Mouse (Mus musculus): ENCODE data around the gene Eva1b. TPM values are rescaled to one million over a fixed set of nuclear protein-coding genes. Genes with fewer than 3 reads are reported as not detected.

Gene Eva1b
- total and polyA plus RNA-seq, 3 experiments, result 9.5 to 19.7 (median 11.9) TPM

DNA sequence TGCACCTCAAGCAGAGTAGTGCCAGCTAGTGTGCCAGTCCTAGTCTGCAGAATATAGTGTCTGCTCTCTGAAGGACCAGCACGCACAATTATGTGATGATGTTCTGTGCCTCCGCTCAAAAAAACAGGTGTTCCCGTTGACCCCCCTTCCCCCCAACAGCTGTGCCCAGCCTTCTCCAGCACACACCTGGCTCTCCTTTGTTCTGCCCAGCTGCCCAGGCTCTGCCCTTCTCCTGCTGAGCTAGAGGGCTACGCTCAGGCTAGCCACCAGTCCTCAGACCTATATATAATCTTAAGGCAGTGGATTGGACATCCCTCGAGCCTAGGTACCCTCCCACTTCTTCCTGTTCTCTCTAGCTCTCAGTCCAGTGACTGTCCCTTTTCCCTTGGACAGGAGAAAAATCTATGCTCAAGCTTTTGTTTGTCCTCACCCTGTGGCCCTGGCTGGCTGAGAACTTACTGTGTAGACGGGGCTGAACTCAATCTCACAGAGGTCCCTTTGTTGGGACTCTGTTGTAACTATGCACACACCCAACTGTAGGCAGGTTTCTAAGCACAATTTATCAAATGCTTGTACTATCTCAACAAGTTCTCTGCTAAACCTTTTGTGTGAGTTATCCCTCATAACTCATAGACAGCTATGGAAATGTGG lies 31.5 kb upstream of the Eva1b start:
- H3K27me3 ChIP-seq (ENCODE audit: control insufficient read depth, insufficient read depth, low read length), result no peaks in the 10 kb centered on the region
- H3K9ac ChIP-seq (ENCODE audit: low read depth, low read length), result no peak overlapping the region
- H3K4me1 ChIP-seq (ENCODE audit: control insufficient read depth, insufficient read depth, low read length), result peaks cover 17% of the 10 kb centered on the region
- DNase-seq, result no peak
- no peak overlapping the region for H3K27ac ChIP-seq
- peaks cover 12% of the 10 kb centered on the region for H3K79me2 ChIP-seq (replicated peaks; ENCODE audit: control insufficient read depth, insufficient read depth, low read length)
- no peaks in the 10 kb centered on the region; the same call in 1 of the 2 replicates for H3K36me3 ChIP-seq (ENCODE audit: control insufficient read depth, insufficient read depth, low read length)
- no peak overlapping the region for H3K4me3 ChIP-seq
- intact Hi-C loops (cut with DNase I), result no loop called here
- WGBS, result 56% methylated on average over 6 of the region's 6 CpGs
- TF ChIP-seq CTCF (IDR thresholded peaks at IDR 0.05) (no peak), POLR2A (IDR thresholded peaks at IDR 0.05; ENCODE audit: insufficient read depth, low read depth, low read length) (no peak), EP300 (IDR thresholded peaks at IDR 0.05; ENCODE audit: insufficient read depth, low read depth, low read length) (no peak)

DNA sequence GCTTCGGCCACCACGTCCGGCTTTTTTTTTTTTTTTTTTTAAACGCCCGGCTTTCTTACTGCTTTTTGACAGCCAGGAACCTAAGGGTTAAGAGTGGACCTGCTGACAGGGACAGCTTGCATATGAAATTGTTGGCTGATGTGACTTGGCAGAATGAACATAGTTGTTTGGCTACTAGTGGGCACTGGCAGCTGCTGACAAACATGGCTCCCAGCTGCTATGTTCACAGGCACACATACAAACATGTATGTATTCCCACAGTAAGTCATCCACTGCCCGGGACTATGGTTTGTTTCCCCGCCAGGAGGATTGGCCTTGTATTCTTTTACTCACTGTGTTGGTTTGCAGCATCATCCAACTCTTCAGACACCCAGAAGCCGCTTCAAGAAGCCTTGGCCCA lies 30.4 kb upstream of the Eva1b start:
- intact Hi-C loops (cut with DNase I), result no loop called here
- H3K4me3 ChIP-seq, result no peak overlapping the region
- 72% methylated on average over 8 of the region's 8 CpGs for WGBS
- no peak for DNase-seq
- H3K27ac ChIP-seq, result no peak overlapping the region
- TF ChIP-seq POLR2A (IDR thresholded peaks at IDR 0.05; ENCODE audit: insufficient read depth, low read depth, low read length) (no peak), CTCF (IDR thresholded peaks at IDR 0.05) (no peak), EP300 (IDR thresholded peaks at IDR 0.05; ENCODE audit: insufficient read depth, low read depth, low read length) (no peak)
- no peak overlapping the region for H3K9ac ChIP-seq (ENCODE audit: low read depth, low read length)
- H3K4me1 ChIP-seq (ENCODE audit: control insufficient read depth, insufficient read depth, low read length), result peaks cover 13% of the 10 kb centered on the region
- H3K36me3 ChIP-seq (ENCODE audit: control insufficient read depth, insufficient read depth, low read length), result no peaks in the 10 kb centered on the region
- H3K27me3 ChIP-seq (ENCODE audit: control insufficient read depth, insufficient read depth, low read length), result no peaks in the 10 kb centered on the region
- peaks cover 13% of the 10 kb centered on the region for H3K79me2 ChIP-seq (replicated peaks; ENCODE audit: control insufficient read depth, insufficient read depth, low read length)

DNA sequence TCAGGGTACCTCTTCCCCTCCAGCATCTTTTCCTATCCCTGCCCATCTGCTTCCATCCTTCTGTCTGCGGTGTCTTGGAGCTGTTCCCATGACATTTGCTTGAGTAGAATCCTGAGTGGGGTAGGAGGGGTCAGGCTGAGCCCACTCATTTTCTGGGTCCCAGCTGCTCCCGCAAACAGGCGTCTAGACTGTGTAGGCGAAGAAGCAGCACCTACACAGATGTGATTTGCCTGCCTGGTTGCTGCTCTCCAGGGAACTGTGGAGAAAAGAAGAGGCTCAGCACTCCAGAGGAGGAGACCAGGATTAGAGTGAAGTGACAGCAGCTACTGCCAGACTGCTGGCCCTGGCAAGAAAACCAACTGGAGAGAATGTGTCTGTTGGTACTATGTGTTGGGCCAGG lies 28.9 kb upstream of the Eva1b start:
- Histone ChIP-seq H3K4me3 (no peak overlapping the region), H3K9ac (ENCODE audit: low read depth, low read length) (no peak overlapping the region), H3K4me1 (ENCODE audit: control insufficient read depth, insufficient read depth, low read length) (peaks cover 9% of the 10 kb centered on the region), H3K36me3 (ENCODE audit: control insufficient read depth, insufficient read depth, low read length) (no peaks in the 10 kb centered on the region), H3K79me2 (replicated peaks; ENCODE audit: control insufficient read depth, insufficient read depth, low read length) (peaks cover 14% of the 10 kb centered on the region), H3K27ac (no peak overlapping the region), H3K27me3 (ENCODE audit: control insufficient read depth, insufficient read depth, low read length) (no peaks in the 10 kb centered on the region)
- DNase-seq, result no peak
- intact Hi-C loops (cut with DNase I), result no loop called here
- 79% methylated on average over 4 of the region's 4 CpGs for WGBS
- TF ChIP-seq CTCF (IDR thresholded peaks at IDR 0.05), result no peak
- TF ChIP-seq EP300 (IDR thresholded peaks at IDR 0.05; ENCODE audit: insufficient read depth, low read depth, low read length), result no peak
- no peak for TF ChIP-seq POLR2A (IDR thresholded peaks at IDR 0.05; ENCODE audit: insufficient read depth, low read depth, low read length)

DNA sequence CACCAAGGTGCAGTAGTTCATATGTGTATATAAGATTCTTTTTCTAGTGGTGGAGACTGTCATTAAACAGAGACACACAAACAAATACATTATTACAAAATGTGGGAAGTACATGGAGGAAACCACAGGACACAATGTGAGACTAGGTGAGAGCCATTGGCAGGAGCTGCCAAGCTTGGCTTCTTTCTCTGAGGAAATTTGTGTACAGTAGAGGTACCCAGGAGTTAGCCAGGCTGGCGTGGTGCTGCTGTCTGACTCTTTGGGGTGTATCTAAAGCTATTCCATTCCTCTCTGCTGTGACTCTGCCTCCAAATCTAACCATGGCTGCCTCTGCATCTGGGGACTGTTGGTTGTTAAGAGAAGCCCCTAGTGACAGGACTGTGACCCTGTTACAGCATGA lies 28.5 kb upstream of the Eva1b start:
- Histone ChIP-seq H3K4me1 (ENCODE audit: control insufficient read depth, insufficient read depth, low read length) (peaks cover 5% of the 10 kb centered on the region), H3K9ac (ENCODE audit: low read depth, low read length) (no peak overlapping the region), H3K4me3 (no peak overlapping the region), H3K27me3 (ENCODE audit: control insufficient read depth, insufficient read depth, low read length) (no peaks in the 10 kb centered on the region), H3K79me2 (replicated peaks; ENCODE audit: control insufficient read depth, insufficient read depth, low read length) (peaks cover 13% of the 10 kb centered on the region; the same call in 1 of the 2 replicates), H3K27ac (no peak overlapping the region), H3K36me3 (ENCODE audit: control insufficient read depth, insufficient read depth, low read length) (peaks cover 2% of the 10 kb centered on the region; the same call in 1 of the 2 replicates)
- TF ChIP-seq EP300 (IDR thresholded peaks at IDR 0.05; ENCODE audit: insufficient read depth, low read depth, low read length) (no peak), CTCF (IDR thresholded peaks at IDR 0.05) (no peak), POLR2A (IDR thresholded peaks at IDR 0.05; ENCODE audit: insufficient read depth, low read depth, low read length) (no peak)
- intact Hi-C loops (cut with DNase I), result no loop called here
- no peak for DNase-seq
- WGBS, result 79% methylated on average over 1 of the region's 1 CpGs

DNA sequence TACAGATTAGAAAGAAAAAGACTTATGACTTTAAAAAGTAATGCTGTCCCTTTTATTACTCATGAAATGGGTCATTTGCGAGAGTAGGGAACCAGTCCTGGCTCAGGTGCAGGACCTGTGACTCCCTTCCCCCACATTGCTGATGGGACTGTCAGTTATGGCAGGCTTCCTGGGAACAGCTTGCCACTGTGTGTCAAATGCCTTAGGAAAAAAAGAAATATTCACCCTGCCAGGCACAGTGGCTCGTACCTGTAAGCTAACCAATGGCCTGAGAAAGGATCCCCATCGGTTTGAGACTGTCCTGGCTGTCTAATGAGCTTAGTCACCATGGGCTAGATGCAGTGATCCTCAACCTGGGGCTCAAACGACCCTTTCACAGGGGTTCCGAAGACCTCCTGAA lies 27.5 kb upstream of the Eva1b start:
- Histone ChIP-seq H3K4me3 (no peak overlapping the region), H3K9ac (ENCODE audit: low read depth, low read length) (no peak overlapping the region), H3K4me1 (ENCODE audit: control insufficient read depth, insufficient read depth, low read length) (peaks cover 5% of the 10 kb centered on the region), H3K79me2 (replicated peaks; ENCODE audit: control insufficient read depth, insufficient read depth, low read length) (peaks cover 11% of the 10 kb centered on the region; the same call in 1 of the 2 replicates), H3K27me3 (ENCODE audit: control insufficient read depth, insufficient read depth, low read length) (no peaks in the 10 kb centered on the region), H3K27ac (no peak overlapping the region; the same call in 1 of the 2 replicates), H3K36me3 (ENCODE audit: control insufficient read depth, insufficient read depth, low read length) (peaks cover 2% of the 10 kb centered on the region; the same call in 1 of the 2 replicates)
- no peak for TF ChIP-seq EP300 (IDR thresholded peaks at IDR 0.05; ENCODE audit: insufficient read depth, low read depth, low read length)
- TF ChIP-seq POLR2A (IDR thresholded peaks at IDR 0.05; ENCODE audit: insufficient read depth, low read depth, low read length), result no peak
- TF ChIP-seq CTCF (IDR thresholded peaks at IDR 0.05), result no peak
- 81% methylated on average over 5 of the region's 5 CpGs for WGBS
- DNase-seq, result no peak
- intact Hi-C loops (cut with DNase I), result no loop called here

DNA sequence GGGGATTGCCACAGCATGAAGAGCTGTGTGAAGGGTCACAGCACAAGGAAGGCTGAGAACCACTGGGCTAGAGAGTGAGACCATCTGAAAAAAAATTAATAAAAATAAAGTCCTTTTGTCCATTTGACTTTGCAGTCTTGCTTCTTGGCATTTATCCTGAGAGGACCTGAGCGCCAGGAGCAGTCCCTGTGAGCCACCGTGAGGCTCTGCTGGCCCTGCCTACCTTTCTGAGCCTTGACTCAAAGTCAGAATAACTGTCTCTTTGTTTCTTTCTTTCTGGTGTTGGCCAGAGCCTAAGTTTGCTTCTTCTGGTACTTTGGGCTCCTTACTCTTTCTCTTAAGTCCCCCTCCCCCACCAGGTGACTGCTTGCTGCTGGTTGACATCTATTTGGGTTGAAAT lies 27.0 kb upstream of the Eva1b start:
- 63% methylated on average over 2 of the region's 2 CpGs for WGBS
- no peak for DNase-seq
- Histone ChIP-seq H3K27me3 (ENCODE audit: control insufficient read depth, insufficient read depth, low read length) (no peaks in the 10 kb centered on the region), H3K27ac (no peak overlapping the region; the same call in 1 of the 2 replicates), H3K4me3 (no peak overlapping the region), H3K4me1 (ENCODE audit: control insufficient read depth, insufficient read depth, low read length) (peaks cover 5% of the 10 kb centered on the region), H3K36me3 (ENCODE audit: control insufficient read depth, insufficient read depth, low read length) (peaks cover 2% of the 10 kb centered on the region; the same call in 1 of the 2 replicates), H3K79me2 (replicated peaks; ENCODE audit: control insufficient read depth, insufficient read depth, low read length) (peaks cover 11% of the 10 kb centered on the region; the same call in 1 of the 2 replicates), H3K9ac (ENCODE audit: low read depth, low read length) (no peak overlapping the region)
- no peak for TF ChIP-seq CTCF (IDR thresholded peaks at IDR 0.05)
- TF ChIP-seq EP300 (IDR thresholded peaks at IDR 0.05; ENCODE audit: insufficient read depth, low read depth, low read length), result no peak
- no peak for TF ChIP-seq POLR2A (IDR thresholded peaks at IDR 0.05; ENCODE audit: insufficient read depth, low read depth, low read length)
- intact Hi-C loops (cut with DNase I), result no loop called here

Measured in heart, adult 2 months (tissue).